Mouse (Mus musculus) heart, postnatal 10 days (tissue): Measurements from ENCODE around the gene Katnb1. TPM values are rescaled to one million over a fixed set of nuclear protein-coding genes. Genes with fewer than 3 reads are reported as not detected.

Experiments
- DNase-seq, 2 experiments: peaks; one replicate each; pipeline ENCODE4 v3.0.0; 2021
- intact Hi-C: fragments of 180-260 bp; cut with DNase I; formaldehyde crosslinking; loops from one replicate; pipeline ENCODE4 v1.15.1; 2025
- total RNA-seq, 2 experiments: library from RNA; stranded (reverse); gene quantifications; 2 replicates each; pipeline ENCODE4 v1.2.3; 2021

Gene Katnb1
- 1 to 10 TPM; 9.3 TPM for total RNA-seq

DNA sequence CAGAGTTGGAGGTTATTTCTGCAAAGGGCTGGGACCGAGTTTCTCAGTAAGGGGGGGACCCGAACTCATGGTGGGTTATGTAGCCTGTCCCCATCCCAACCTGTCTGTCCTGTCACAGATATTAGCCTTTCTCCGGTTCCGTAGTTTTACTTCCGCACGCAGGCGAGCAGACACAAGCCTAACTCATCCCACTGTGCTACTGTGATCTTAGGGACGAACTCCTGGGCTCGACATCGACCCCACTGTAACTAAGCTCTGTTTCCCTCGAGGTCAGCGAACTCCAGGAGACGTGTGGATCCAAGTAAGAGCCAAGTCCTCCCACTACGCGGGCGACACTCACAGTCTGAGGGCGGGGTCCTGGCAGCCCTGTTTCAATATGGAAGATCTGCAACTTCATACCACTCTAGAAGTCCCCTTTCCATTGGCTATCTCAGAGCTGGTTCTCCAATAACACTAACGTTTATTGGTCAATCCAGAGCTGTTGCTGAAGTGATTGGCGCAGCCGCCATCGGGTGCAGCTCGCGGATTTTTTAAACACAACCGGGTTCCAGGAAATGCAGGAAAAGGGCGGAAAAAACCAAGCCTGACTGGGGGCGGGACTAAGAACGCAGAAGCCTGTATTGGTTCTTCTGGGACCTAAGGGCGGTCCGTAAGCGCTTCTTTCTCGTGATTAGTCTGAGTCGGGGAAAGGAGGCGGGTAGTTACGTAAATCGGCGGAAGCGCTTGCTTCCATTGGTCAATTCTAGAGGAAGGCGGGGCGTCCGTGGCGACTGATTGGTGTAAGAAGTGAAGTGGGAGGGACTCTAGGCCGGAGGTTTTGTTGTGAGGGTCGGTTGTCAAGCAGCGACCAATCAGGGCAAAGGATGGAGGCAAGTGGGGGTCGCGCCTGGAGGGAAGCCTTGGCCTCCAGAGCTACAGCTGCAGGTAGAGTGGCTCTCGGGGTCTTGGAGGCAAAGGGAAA is at the start of gene Katnb1:
Katnb1 (plus strand) TSS at position 806 of the 961 bp plus-strand sequence.
- intact Hi-C loops, result loop anchor here (5.0 kb wide), 1 partner anchor 128 kb away; no protein-coding TSS in a partner anchor
- DNase-seq, result peak; percentile 98 to 99

DNA sequence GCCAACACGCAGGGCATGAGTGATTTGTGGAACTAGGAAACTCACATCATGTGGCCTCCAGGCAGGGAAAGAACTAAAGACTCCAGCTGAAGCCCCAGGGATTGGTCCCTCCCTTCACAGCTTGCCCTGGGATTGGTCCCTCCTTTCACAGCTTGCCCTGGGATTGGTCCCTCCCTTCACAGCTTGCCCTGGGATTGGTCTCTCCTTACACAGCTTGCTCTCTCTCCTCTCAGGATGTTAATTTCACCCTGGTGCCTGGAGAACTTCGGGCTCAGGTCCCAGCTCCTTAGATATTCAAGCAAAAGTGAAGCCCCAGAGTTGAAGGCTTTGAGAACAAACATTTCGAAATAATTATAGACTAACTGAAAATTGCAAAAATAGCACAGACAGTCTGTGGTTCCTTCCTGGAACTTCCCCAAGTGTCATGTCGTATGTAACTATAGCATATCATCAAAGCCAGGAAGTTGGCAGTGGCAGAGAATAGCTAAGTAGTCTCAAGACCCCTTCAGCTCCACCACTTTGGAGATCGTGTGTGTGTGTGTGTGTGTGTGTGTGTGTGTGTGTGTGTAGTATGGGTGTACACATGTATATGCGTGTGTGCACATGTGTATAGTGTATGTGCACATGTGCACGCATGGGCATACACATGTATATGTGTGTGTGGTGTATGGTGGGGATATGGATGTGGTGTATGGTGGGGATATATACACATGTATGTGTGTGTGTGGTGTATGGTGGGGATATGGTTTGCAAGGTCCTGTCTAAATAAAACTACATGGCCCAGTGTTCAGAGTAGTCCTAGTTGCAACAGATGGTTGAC is 43.7 kb upstream of the Katnb1 start:
- peak; percentile 30 to 52 for DNase-seq
- intact Hi-C loops, result no loop called here

GRCm38 (mm10) chr8:95041883-95042784 is 38.9 kb upstream of the Katnb1 start:
- DNase-seq, result no peak
- intact Hi-C loops, result no loop called here

DNA sequence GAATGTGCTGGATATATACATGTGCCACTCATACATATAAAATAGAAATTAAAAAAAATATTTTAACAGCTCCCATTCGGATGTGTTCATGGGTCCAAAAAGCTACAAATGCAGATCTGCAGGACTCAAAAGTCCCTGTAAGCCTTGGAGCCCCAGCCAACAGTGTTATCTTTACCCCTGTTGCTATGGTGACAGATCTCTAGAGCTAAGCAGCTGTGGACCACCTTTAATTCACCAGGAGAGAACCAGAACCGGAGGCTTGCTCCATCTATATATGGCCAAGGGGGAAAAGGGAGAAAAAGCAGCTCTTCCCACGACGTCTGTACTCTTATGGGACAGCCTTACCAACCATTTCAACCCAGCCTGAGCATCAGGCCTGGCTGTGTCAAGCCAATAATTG is 36.2 kb upstream of the Katnb1 start:
- intact Hi-C loops, result no loop called here
- no peak for DNase-seq

DNA sequence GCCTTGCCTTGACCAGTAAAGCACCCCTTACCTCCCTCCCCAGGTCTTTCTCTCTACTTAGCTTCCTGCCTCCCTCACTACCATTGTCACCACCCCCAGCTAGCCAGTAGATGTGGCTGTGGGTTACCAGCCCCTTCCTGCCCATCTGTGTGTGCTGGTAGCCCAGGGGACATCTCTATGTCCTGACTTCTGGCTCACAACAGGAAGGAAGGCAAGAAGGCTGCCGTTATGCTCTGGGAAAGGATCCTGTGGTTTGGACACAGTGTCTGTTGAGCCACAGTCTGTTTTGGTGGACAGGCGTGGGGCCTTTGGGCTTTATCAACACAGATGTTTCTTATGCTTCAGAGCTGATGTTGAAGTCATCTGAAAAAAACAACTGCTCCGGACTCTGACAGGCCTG is 34.0 kb upstream of the Katnb1 start:
- peak in 1 of 2 experiments; percentile 23 for DNase-seq
- intact Hi-C loops, result no loop called here

GRCm38 (mm10) chr8:95047884-95048680 is 32.9 kb upstream of the Katnb1 start:
- intact Hi-C loops, result no loop called here
- no peak for DNase-seq

GRCm38 (mm10) chr8:95049636-95050035 is 31.4 kb upstream of the Katnb1 start:
- intact Hi-C loops, result no loop called here
- DNase-seq, result no peak

GRCm38 (mm10) chr8:95054438-95054837 is 26.5 kb upstream of the Katnb1 start:
- DNase-seq, result no peak
- intact Hi-C loops, result no loop called here

GRCm38 (mm10) chr8:95054927-95055510 is 26.0 kb upstream of the Katnb1 start, which contains the start of gene Drc7:
Gene Drc7 (plus strand): TSS chr8:95055103.
- intact Hi-C loops, result no loop called here
- peak in 1 of 2 experiments; percentile 21 for DNase-seq

DNA sequence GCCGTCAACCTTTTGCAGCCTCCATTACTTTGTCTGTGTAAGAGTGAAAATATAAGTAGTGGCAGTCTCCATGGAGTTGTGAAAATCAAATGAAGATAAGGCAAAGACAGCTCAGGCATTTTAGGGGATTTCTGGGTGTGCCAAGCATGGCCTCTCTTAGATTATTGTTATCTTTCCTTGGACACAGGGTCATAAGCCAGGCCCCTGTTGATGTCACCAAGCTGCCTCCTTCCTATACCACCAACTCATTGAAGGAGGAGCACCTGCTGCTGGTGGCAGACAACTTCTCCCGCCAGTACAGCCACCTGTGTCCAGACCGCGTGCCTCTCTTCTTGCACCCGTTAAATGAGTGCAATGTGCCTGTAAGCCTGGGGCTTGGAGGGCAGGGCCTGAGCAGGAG is 24.6 kb upstream of the Katnb1 start:
- intact Hi-C loops, result no loop called here
- no peak for DNase-seq

- intact Hi-C loops, result no loop called here
- no peak for DNase-seq
Measured at GRCm38 (mm10) chr8:95058661-95059060, 22.3 kb upstream of the Katnb1 start.

DNA sequence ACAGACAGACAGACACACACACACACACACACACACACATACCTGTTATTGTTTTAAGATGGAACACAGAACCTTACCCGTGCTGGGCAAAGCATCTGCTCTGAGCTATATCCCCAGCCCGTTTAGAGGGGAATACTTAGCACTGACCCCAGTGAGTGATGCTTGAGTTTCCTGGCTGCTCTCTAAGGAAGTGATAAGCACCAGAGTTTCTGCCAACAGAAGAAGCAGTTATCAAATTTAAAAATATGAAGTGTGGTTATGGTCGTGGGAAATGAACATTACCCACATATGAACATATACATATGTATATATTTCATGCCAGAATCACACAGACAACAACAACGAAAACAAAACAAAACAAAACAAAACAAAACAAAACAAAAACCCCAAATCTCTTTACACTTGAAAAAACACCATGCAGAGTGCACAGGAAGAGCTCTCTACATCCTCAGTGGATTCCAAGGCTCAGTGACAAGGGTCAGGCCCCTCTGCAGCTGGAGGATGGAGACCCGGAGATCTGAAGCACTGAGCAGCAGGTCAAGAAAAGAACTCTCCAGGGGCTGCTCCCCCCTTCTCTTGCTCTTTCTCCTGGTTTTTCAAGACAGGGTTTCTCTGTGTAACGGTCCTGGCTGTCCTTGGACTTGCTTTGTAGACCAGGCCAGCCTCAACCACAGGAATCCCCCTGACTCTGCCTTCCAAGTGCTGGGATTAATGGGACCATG is 21.0 kb upstream of the Katnb1 start:
- intact Hi-C loops, result no loop called here
- no peak for DNase-seq

- intact Hi-C loops, result no loop called here
- no peak for DNase-seq
Measured at GRCm38 (mm10) chr8:95064531-95064930, 16.5 kb upstream of the Katnb1 start.

DNA sequence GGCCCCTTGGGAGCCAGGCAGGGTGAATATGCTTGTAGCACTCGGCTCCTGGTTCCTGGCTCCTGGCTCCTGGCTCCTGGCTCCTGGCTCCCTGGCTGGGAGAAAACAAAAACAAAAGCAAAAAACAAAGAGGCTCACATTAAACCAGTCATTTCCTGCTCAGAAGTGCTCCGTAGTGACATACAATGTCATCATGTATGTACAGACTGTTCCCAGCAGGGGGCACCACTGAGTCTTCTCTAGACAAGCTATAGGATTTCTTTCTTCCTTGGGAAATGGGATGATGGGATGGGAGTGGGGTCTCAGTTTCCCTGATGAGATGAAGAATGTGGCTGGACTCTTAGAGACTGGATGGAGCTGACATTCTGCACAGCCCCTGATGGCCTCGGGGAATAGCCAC is 13.4 kb upstream of the Katnb1 start:
- DNase-seq, result peak; percentile 37 to 57
- intact Hi-C loops, result no loop called here

GRCm38 (mm10) chr8:95075504-95075903 is 5.5 kb upstream of the Katnb1 start:
- intact Hi-C loops, result loop anchor here (5.0 kb wide), 2 partner anchors 48 to 133 kb away; no protein-coding TSS in a partner anchor

DNA sequence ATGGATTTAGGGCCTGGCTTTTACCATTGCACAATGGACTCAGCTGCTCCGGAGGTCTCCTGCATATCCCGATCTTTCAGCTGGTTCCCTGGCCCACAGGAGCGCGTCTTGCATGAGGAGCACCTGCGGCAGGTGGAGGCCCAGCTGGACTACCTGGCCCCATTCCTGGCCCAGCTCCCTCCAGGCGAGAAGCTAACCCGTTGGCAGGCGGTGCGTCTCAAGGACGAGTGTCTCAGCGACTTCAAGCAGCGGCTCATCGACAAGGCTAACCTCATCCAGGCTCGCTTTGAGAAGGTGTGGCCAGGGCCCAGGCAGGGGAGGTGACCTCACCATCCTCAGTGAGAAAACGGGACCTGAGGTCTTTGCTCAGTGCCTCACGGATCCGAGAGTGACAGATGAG is 4.8 kb upstream of the Katnb1 start:
- DNase-seq, result no peak
- intact Hi-C loops, result loop anchor here (5.0 kb wide), 2 partner anchors 49 to 134 kb away; no protein-coding TSS in a partner anchor

More at GRCm38 (mm10) chr8:95075504-95075903, 5.5 kb upstream of the Katnb1 start:
- no peak for DNase-seq

GRCm38 (mm10) chr8:95078055-95078454 is 2.9 kb upstream of the Katnb1 start:
- intact Hi-C loops, result loop anchor here (5.0 kb wide), 2 partner anchors 51 to 136 kb away; no protein-coding TSS in a partner anchor
- no peak for DNase-seq

DNA sequence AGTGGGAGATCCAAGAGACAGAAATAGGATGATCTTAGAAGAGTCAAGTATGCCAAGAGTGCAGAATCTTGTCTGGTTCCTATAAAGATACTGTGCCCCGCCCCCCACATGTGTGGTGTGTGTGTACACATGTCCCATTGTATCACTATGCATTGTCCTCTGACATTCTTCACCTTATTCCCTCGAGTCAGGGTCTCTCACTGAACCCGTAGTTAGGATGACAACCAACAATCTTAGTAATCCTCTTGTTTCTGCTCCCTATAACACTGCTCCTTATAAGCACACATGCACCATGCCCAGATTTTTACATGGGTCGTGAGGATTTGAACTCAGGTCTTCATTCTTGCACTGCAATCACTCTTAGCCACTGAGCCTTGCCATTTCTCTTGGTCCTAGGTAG is 1.7 kb upstream of the Katnb1 start:
- intact Hi-C loops, result loop anchor here (5.0 kb wide), 2 partner anchors 52 to 137 kb away; no protein-coding TSS in a partner anchor
- no peak for DNase-seq
